Mouse (Mus musculus) heart, embryonic 14.5 days (tissue): ENCODE results near the gene Rdh16. TPM values are rescaled to one million over a fixed set of nuclear protein-coding genes. Genes with fewer than 3 reads are reported as not detected.

ENCODE experiments used
- ATAC-seq: fragments of 200-750 bp; cut with Nextera tagmentation; 2 replicates; pipeline ENCODE4 v1.8.0; 2017; ENCODE audit warnings: low read depth, moderate TSS enrichment; ENCODE audit not compliant: insufficient number of reproducible peaks, insufficient read depth, low FRiP score
- H3K27ac ChIP-seq, 2 experiments: fragments of 200-500 bp in 1 of 2; fragments of 300-500 bp in 1 of 2; sonication (generic) in 1 of 2; replicated peaks in 1 of 2; 2 replicates each; pipeline ENCODE4 v1.5.1; 2012 to 2014; ENCODE audit warnings: low read depth in 2 of 2, low read length in 2 of 2, control low read depth in 1 of 2, mild to moderate bottlenecking in 1 of 2, mixed read lengths in 1 of 2; ENCODE audit not compliant: control insufficient read depth in 1 of 2, insufficient read depth in 1 of 2
- H3K27me3 ChIP-seq: fragments of 300-500 bp; sonication (generic); 2 replicates; pipeline ENCODE4 v1.6.1; 2014; ENCODE audit warnings: mild to moderate bottlenecking, low read length, control low read depth; ENCODE audit not compliant: control insufficient read depth, insufficient read depth
- H3K36me3 ChIP-seq: fragments of 300-500 bp; sonication (generic); 2 replicates; pipeline ENCODE4 v1.6.1; 2014; ENCODE audit warnings: mild to moderate bottlenecking, control low read depth, low read length, mixed read lengths; ENCODE audit not compliant: control insufficient read depth, insufficient read depth
- H3K4me1 ChIP-seq, 2 experiments: fragments of 200-500 bp in 1 of 2; fragments of 300-500 bp in 1 of 2; sonication (generic) in 1 of 2; 2 replicates each; pipeline ENCODE4 v1.6.1; 2012 to 2014; ENCODE audit warnings: low read length in 2 of 2, control low read depth in 1 of 2, mixed read lengths in 1 of 2; ENCODE audit not compliant: control insufficient read depth in 2 of 2, insufficient read depth in 2 of 2
- H3K4me2 ChIP-seq: fragments of 300-500 bp; sonication (generic); 2 replicates; pipeline ENCODE4 v1.6.1; 2014; ENCODE audit warnings: mild to moderate bottlenecking, low read length
- H3K4me3 ChIP-seq, 2 experiments: fragments of 200-500 bp in 1 of 2; fragments of 300-500 bp in 1 of 2; sonication (generic) in 1 of 2; 2 replicates each; pipeline ENCODE4 v1.5.1; 2012 to 2014; ENCODE audit warnings: low read length in 2 of 2, mild to moderate bottlenecking in 2 of 2, control low read depth in 1 of 2, low read depth in 1 of 2, moderate library complexity in 1 of 2; ENCODE audit not compliant: control insufficient read depth in 1 of 2, insufficient read depth in 1 of 2
- H3K9ac ChIP-seq: fragments of 300-500 bp; sonication (generic); 2 replicates; pipeline ENCODE4 v1.6.1; 2014; ENCODE audit warnings: mild to moderate bottlenecking, low read length
- H3K9me3 ChIP-seq: fragments of 300-500 bp; sonication (generic); 2 replicates; pipeline ENCODE4 v1.6.1; 2016; ENCODE audit warnings: low read length, control low read depth; ENCODE audit not compliant: control insufficient read depth
- WGBS: fragments of 180-500 bp; shearing (Covaris S2); extraction: QIAGEN DNeasy Blood & Tissue Kit; methylation state at CpG from one replicate; pipeline ENCODE4 v1.1.7; 2014; 5-methylcytosine and 5-hydroxymethylcytosine counted together
- polyA plus RNA-seq: library from polyadenylated mRNA; unstranded; fragments of >200 nt; fragmentation: Nextera tagmentation; extraction: Ambion mirVana; gene quantifications from 2 replicates; pipeline ENCODE4 v1.2.1, GENCODE M21; 2014

Gene Rdh16
- polyA plus RNA-seq, 1 experiment from 2014 or later: not detected

DNA sequence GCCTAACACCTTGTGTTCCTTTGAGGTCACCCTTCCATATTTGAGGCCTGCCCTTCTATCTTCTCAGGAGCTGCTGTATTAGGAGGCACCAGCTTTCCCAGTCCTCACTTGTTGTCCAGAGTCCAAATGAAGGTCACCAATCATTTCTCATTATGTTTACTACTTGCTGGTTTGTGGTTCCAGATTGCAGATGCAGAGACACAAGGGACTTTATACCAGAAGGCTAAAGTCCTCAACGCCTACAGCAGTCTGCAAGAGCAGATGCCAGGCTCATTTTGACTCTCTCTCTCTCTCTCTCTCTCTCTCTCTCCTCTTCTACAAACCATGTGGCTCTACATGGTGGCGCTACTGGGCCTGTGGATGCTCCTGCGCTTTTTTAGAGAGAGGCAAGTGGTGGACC is 65.3 kb downstream of the Rdh16 start, which contains the start of gene Rdh16f2:
Gene Rdh16f2, plus strand, starts transcription at position 243 of the 400 bp plus-strand sequence.
- H3K4me2 ChIP-seq: no peak within 1 kb of the TSS
- no peaks in the 10 kb centered on the region for H3K4me1 ChIP-seq
- H3K27me3 ChIP-seq: no peaks in the 10 kb centered on the region
- 78% methylated on average over 3 of the region's 3 CpGs for WGBS
- no peaks in the 10 kb centered on the region for H3K36me3 ChIP-seq
- H3K27ac ChIP-seq: no peak within 1 kb of the TSS
- H3K9me3 ChIP-seq: peaks cover 8% of the 10 kb centered on the region; the same call in 1 of the 2 replicates
- no peak for ATAC-seq
- no peak within 1 kb of the TSS for H3K9ac ChIP-seq
- no peak within 1 kb of the TSS for H3K4me3 ChIP-seq

DNA sequence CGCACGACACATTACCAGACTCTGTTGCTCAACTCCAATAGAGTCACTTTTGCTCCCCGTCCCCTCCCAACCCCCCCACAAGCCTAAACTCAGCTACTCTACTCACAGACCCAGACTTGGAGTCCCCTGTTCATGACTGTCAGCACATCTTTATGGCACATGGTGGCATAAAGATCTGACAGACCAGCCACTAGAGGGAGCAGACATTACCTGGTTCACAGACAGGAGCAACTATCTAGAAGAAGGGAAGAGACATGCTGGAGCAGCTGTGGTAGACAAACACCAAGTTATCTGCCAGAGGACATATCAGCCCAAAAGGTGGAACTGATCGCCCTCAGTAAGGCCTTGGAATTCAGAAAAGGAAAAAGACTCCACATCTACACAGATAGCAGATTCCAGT is 71.5 kb downstream of the Rdh16 start:
- Histone ChIP-seq H3K27me3 (no peaks in the 10 kb centered on the region), H3K4me3 (no peak overlapping the region), H3K9me3 (peaks cover 8% of the 10 kb centered on the region; the same call in 1 of the 2 replicates), H3K36me3 (no peaks in the 10 kb centered on the region), H3K9ac (no peak overlapping the region), H3K27ac (no peak overlapping the region), H3K4me1 (no peaks in the 10 kb centered on the region), H3K4me2 (no peak overlapping the region)
- no peak for ATAC-seq
- WGBS: 60% methylated on average over 4 of the region's 4 CpGs

DNA sequence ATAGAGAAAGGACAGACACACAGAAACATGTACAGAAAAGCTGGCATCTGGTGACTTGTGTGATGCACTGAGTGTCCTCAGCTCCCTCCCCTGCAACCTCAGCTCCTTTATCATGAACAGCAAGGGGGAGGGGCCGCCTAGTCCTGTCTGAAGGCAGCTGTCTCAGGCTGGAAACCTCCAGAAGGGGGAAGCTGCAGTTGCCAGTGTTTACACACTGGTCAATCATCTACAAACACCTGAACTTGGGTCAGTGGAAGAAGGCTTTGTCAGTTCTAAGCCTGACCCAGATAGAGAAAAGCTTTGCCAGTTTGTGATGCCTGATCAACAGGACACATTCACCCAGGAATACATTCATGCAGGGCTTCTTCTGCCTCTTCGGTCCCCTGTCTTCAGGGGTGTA is 76.7 kb downstream of the Rdh16 start:
- Histone ChIP-seq H3K27ac (no peak overlapping the region), H3K4me1 (peaks cover 5 to 7% of the 10 kb centered on the region in 2 experiments), H3K4me2 (no peak overlapping the region), H3K9me3 (no peaks in the 10 kb centered on the region), H3K9ac (no peak overlapping the region), H3K4me3 (no peak overlapping the region), H3K36me3 (no peaks in the 10 kb centered on the region), H3K27me3 (no peaks in the 10 kb centered on the region)
- no peak for ATAC-seq
- 32% methylated on average over 2 of the region's 2 CpGs for WGBS

DNA sequence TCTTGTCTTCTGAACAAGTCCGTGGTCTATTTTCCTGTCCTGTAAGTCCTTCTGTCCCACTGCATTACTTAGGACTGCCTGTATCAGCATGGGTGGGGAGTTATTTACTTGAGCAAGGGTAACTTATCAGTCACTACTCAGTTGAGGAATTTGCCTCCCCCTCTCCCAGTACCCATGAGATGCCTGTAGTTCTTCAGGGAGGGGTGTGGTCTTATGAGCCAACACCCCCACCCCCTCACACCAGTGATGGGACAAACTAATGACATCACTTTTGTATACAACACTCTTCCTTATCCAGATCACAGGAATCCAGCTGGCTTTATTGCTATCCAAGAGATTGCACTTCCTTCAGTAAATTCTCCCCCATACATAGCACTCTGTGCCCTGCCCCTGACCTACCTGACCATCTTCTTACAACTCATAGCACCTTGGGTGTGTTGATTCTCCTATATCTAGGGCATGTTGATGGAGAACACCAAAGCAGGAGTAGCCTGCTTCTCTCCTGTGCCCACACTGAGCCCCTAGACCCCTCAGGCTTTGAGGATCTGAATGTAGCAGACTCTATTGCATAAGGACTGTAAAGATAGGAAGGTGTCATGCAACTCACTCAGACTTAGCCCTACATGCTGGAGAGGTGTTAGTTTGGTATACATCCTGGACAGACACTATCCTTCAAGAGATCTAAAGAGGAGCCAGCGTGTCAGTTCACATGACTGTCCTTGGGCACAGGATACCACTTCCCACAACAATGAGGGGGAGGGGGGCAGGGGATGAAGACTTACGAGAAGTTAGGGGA is 77.5 kb downstream of the Rdh16 start:
- H3K4me1 ChIP-seq: peaks cover 5 to 7% of the 10 kb centered on the region in 2 experiments
- 50% methylated on average over 3 of the region's 3 CpGs for WGBS
- no peak overlapping the region for H3K4me2 ChIP-seq
- no peak overlapping the region for H3K27ac ChIP-seq
- no peaks in the 10 kb centered on the region for H3K36me3 ChIP-seq
- no peaks in the 10 kb centered on the region for H3K27me3 ChIP-seq
- H3K9me3 ChIP-seq: no peaks in the 10 kb centered on the region
- H3K4me3 ChIP-seq: no peak overlapping the region
- no peak overlapping the region for H3K9ac ChIP-seq
- no peak; the same call in 1 of the 2 replicates for ATAC-seq

DNA sequence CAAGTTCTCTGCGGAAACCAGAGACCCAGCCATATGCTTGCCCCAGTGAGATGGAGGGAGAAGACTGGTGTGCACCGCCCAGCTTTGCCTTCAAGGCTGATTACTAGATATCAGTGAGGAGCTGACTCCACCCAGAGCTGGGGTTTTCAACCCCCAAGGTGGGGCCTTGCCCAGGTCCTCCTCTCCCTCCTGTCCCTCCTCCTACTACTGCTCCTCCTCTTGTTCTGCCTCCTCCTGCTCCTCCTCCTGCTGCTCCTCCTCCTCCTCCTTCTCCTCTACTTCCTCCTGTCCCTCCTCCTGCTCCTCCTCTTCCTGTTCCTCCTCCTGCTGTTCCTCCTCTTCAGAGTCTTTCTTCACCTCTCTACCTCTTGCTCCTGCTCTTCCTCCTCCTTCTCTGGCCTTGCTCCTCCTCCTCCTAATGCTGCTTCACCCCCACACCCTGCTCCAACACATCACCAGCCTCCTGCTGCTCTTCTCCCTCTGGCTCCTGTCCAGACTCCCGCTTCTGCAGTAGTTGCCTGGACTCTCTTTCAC is 78.3 kb downstream of the Rdh16 start:
- H3K9me3 ChIP-seq: no peaks in the 10 kb centered on the region
- no peak overlapping the region for H3K9ac ChIP-seq
- ATAC-seq: no peak
- no peak overlapping the region for H3K4me3 ChIP-seq
- no peak overlapping the region for H3K4me2 ChIP-seq
- H3K27me3 ChIP-seq: no peaks in the 10 kb centered on the region
- peak overlapping the region in 1 of 2 experiments; percentile 14; a peak in 1 of 4 replicates for H3K27ac ChIP-seq
- H3K4me1 ChIP-seq: peaks cover 5 to 7% of the 10 kb centered on the region in 2 experiments
- WGBS: 64% methylated on average over 3 of the region's 3 CpGs
- no peaks in the 10 kb centered on the region for H3K36me3 ChIP-seq

DNA sequence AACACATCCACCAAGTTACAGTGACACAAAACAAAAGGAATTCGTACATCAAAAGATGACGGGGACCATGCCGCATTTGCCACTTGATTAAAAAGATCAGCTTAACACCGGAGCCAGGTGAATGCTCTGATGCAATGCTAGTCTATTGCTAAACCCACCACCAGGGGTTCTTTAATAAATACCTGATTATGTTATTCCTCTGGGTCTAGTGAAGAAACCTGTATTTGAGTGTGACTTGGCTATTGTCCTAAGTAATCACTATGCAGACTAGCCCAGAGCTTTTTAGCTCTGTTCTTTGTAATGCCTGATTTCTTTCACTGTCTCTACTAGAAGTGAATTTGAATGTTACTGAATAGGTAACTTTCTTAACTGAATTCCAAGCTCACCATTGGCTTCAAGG is 80.1 kb downstream of the Rdh16 start:
- Histone ChIP-seq H3K4me1 (peaks cover 5 to 7% of the 10 kb centered on the region in 2 experiments), H3K27ac (no peak overlapping the region)
- 79% methylated on average over 4 of the region's 4 CpGs for WGBS

DNA sequence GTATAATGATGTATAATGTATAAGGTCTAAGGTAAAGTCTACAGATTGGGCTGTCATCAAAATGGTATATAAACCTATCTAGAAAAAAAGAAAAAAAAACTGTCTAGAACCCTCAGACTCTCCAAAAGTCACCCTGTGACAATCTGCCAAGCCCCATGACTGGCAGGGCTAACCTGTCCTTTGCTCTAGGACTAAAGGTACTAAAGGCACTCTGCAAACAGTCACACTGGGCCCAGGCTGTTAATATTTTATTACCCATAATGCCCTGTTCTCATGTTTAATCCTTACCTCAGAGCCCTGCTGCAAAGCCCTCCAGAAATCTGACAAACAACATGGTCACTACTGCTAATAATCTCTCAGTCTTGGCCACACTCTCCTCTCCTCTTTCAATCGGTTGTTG is 85.6 kb downstream of the Rdh16 start:
- 62% methylated on average over 1 of the region's 1 CpGs for WGBS
- no peaks in the 10 kb centered on the region for H3K36me3 ChIP-seq
- H3K9me3 ChIP-seq: no peaks in the 10 kb centered on the region
- H3K4me2 ChIP-seq: no peak overlapping the region
- no peak overlapping the region for H3K27ac ChIP-seq
- no peaks in the 10 kb centered on the region for H3K4me1 ChIP-seq
- H3K4me3 ChIP-seq: no peak overlapping the region
- no peak for ATAC-seq
- H3K27me3 ChIP-seq: no peaks in the 10 kb centered on the region
- no peak overlapping the region for H3K9ac ChIP-seq

More for the DNA sequence above, 80.1 kb downstream of the Rdh16 start:
- Histone ChIP-seq H3K36me3 (no peaks in the 10 kb centered on the region), H3K27me3 (no peaks in the 10 kb centered on the region), H3K4me3 (no peak overlapping the region), H3K4me2 (no peak overlapping the region), H3K9ac (no peak overlapping the region), H3K9me3 (no peaks in the 10 kb centered on the region)
- ATAC-seq: no peak
